Mouse (Mus musculus): ENCODE results near the gene Wfdc5.

DNA sequence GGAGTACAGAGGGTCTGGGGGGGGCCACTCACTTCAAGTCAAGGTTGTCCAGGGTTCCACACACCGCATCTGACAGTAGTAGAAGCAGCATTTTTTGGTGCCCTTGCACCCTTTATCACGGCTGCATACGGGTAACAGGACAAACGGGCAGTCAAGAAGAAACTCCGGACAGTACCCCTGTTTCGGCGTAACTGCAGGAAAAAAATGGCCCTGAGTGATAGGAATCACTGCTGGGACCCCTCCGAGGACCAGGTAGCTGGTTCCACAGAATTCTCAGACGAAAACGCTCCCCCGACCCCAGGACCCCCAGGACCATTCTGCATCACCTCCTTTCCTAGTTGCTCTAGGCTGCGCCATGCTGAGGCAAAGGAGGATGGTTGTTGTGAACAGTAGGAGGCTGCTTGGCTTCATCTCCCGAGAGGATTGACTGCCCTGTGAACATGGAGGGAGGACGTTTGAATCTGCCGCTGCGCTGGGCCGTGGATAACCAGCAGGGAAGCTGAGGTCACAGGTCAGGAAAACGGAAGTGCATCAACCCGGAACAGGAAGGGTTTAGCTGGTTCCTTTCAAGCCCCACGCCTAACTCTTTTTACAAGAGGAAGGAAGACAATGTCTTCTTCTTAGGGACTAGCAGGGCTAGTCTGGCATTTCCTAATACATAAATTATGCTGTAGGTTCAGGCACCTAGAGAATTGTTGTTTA, 17.2 kb upstream of the Wfdc5 start, which contains the start of gene Wfdc15a:
- TF ChIP-seq CTCF (IDR thresholded peaks at IDR 0.05; ENCODE audit: low read depth) (no peak), EP300 (IDR thresholded peaks at IDR 0.05; ENCODE audit: low read depth) (no peak)

Measured in liver, embryonic 14.5 days (tissue).